Mouse (Mus musculus): Measurements from ENCODE around the gene Zfp972.
"Not testable (repeated sequence)": the region's sequence is repeated elsewhere in the genome, so short reads cannot be mapped to it uniquely, and the experiment has no call there.

Gene Zfp972

GRCm38 (mm10) chr2:177925563-177926103 lies at the start of gene Zfp972:
TSS of gene Zfp972 (minus strand) at chr2:177925613.
- not testable (repeated sequence) for DNase-seq (ENCODE audit: extremely low spot score, low read depth, low spot score)

- not testable (repeated sequence) for DNase-seq (ENCODE audit: extremely low spot score, low read depth, low spot score)
These were observed 49.4 kb upstream of the Zfp972 start for GRCm38 (mm10) chr2:177974814-177975213.

- peak; percentile 1 for DNase-seq (ENCODE audit: extremely low spot score, low read depth, low spot score)
These were observed 31.7 kb upstream of the Zfp972 start, which contains the start of gene Gm14326 for GRCm38 (mm10) chr2:177957145-177957544. TSS of gene Gm14326 (minus strand) at chr2:177957297.

- DNase-seq (ENCODE audit: extremely low spot score, low read depth, low spot score) = not testable (repeated sequence)
These were observed 31.3 kb upstream of the Zfp972 start for GRCm38 (mm10) chr2:177956734-177957133.

GRCm38 (mm10) chr2:177903276-177903675 lies 22.1 kb downstream of the Zfp972 start:
- DNase-seq (ENCODE audit: extremely low spot score, low read depth, low spot score) = not testable (repeated sequence)

GRCm38 (mm10) chr2:177898171-177898570 lies 27.2 kb downstream of the Zfp972 start:
- not testable (repeated sequence) for DNase-seq (ENCODE audit: extremely low spot score, low read depth, low spot score)

GRCm38 (mm10) chr2:177897046-177897578 lies 28.3 kb downstream of the Zfp972 start, which contains the start of gene Gm14327:
TSS of gene Gm14327 (plus strand) at chr2:177897096.
- DNase-seq (ENCODE audit: extremely low spot score, low read depth, low spot score) = not testable (repeated sequence)

GRCm38 (mm10) chr2:177887743-177888142 lies 37.7 kb downstream of the Zfp972 start:
- DNase-seq (ENCODE audit: extremely low spot score, low read depth, low spot score) = not testable (repeated sequence)

- DNase-seq (ENCODE audit: extremely low spot score, low read depth, low spot score) = not testable (repeated sequence)
These were observed 63.2 kb downstream of the Zfp972 start for GRCm38 (mm10) chr2:177862254-177862653.
